Comparison of ENCODE assay signal across 8 mouse cellular contexts in the genomic region with DNA sequence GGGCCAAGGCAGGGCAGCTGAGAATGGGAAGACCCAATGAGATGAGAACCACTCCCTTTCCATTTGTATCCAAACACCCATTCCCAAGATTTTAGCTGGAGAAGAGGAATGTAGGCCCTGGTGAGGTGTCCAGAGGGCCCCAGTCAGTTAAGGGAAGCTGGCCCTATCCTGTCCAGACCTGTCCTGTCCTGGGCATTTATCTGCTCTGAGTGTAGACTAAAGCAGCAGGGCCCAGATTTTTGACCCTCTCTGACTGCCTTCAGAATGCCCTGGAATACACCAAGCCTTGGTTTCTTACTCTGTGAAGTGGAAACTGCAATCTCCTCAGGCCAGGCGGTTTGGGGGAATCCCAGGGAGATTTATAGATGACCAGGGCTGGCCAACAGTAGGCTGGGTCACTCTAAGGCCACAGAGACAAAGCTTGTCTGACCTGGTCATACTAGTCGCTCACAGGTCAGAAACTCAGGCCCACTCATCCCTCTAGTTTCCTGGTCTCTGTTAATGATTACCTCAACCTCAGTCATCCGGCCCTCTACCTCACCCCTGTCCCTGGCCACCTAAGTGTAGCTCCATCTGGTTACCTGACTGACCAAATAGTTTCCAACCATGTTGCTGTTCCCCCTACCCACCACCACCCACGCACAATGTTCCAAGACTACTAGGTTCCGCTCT. TPM values are rescaled to one million over a fixed set of nuclear protein-coding genes. Genes with fewer than 3 reads are reported as not detected.
A peak's percentile ranks its signal among the peaks of the same experiment; 100 is the strongest.
DNase-seq lines count a peak whose midpoint lies in the region; ATAC-seq and TF ChIP-seq lines count a peak whose summit lies in the region.

No protein-coding gene starts in this region.

- peak overlapping the region; percentile 85 for H3K4me3 ChIP-seq in brown adipose tissue, adult 24 weeks (ENCODE audit: insufficient read depth, low read depth, low read length)
- peak overlapping the region; percentile 88 for H3K4me3 ChIP-seq in hindbrain, postnatal 0 days (ENCODE audit: low read length)
- H3K4me3 ChIP-seq in liver, embryonic 15.5 days (replicated peaks): peak overlapping the region; percentile 96

- no peak for TF ChIP-seq CTCF in hindbrain, postnatal 0 days (IDR thresholded peaks at IDR 0.05; ENCODE audit: low read depth)

- no peaks in the 10 kb centered on the region for H3K27me3 ChIP-seq in hindbrain, postnatal 0 days (ENCODE audit: insufficient read depth, low read length)
- H3K27me3 ChIP-seq in liver, embryonic 15.5 days: no peaks in the 10 kb centered on the region

- H3K9me3 ChIP-seq in hindbrain, postnatal 0 days (ENCODE audit: low read length): no peaks in the 10 kb centered on the region
- no peaks in the 10 kb centered on the region for H3K9me3 ChIP-seq in liver, embryonic 15.5 days (replicated peaks)

- H3K9ac ChIP-seq in hindbrain, postnatal 0 days (replicated peaks; ENCODE audit: low read length): peak overlapping the region; percentile 79; the same call in 1 of the 2 replicates
- H3K9ac ChIP-seq in liver, embryonic 15.5 days: peak overlapping the region; percentile 86

- ATAC-seq in cerebellum, adult (ENCODE audit: insufficient number of reproducible peaks, low FRiP score, low TSS enrichment): 0 out of 2 replicates have a peak, but pooled peaks have one; percentile 8
- ATAC-seq in hindbrain, postnatal 0 days: peak; percentile 28
- ATAC-seq in liver, embryonic 15.5 days (ENCODE audit: insufficient read depth): peak; percentile 3
- no peak for ATAC-seq in CD4-positive, CD25-positive, alpha-beta regulatory T cell, adult 4 months

- no peak for DNase-seq in cerebellum, adult 9-11 months
- DNase-seq in hindbrain, postnatal 0 days (ENCODE audit: low spot score): no peak
- DNase-seq in T-cell, adult 2 months (ENCODE audit: low spot score): no peak
- no peak for DNase-seq in retina, postnatal 1 day

- peak overlapping the region; percentile 87 for H3K4me2 ChIP-seq in hindbrain, postnatal 0 days (ENCODE audit: low read depth, low read length)
- peak overlapping the region; percentile 88 for H3K4me2 ChIP-seq in liver, embryonic 15.5 days

- H3K36me3 ChIP-seq in hindbrain, postnatal 0 days (ENCODE audit: insufficient read depth, low read length): no peaks in the 10 kb centered on the region
- H3K36me3 ChIP-seq in liver, embryonic 15.5 days (replicated peaks): no peaks in the 10 kb centered on the region

- 0 out of 2 replicates have a peak, but pooled peaks cover 2% of the 10 kb centered on the region for H3K4me1 ChIP-seq in brown adipose tissue, adult 24 weeks (ENCODE audit: control insufficient read depth, insufficient read depth, insufficient read length, low read length)
- peaks cover 14% of the 10 kb centered on the region for H3K4me1 ChIP-seq in hindbrain, postnatal 0 days (ENCODE audit: insufficient read depth, low read length)
- peaks cover 59% of the 10 kb centered on the region for H3K4me1 ChIP-seq in liver, embryonic 15.5 days (replicated peaks)

- peak overlapping the region; percentile 46 for H3K27ac ChIP-seq in brown adipose tissue, adult 24 weeks (replicated peaks; ENCODE audit: low read depth, low read length)
- peak overlapping the region; percentile 58; the same call in 1 of the 2 replicates for H3K27ac ChIP-seq in hindbrain, postnatal 0 days
- H3K27ac ChIP-seq in liver, embryonic 15.5 days (replicated peaks): peak overlapping the region; percentile 97

- WGBS in hindbrain, postnatal 0 days: 94% methylated on average over 5 of the region's 5 CpGs
- WGBS in liver, embryonic 15.5 days (ENCODE audit: insufficient replicate concordance): 75% methylated on average over 5 of the region's 5 CpGs

RNA-seq across cellular contexts. Expression of a gene that starts 0.6 kb away (rescaled TPM):
- 1.5 and 1.8 TPM in 2 replicates for polyA plus RNA-seq in brown adipose tissue, adult 24 weeks (2012; ENCODE audit: insufficient read depth, insufficient read length, missing spikeins)
- total RNA-seq in hindbrain, postnatal 0 days (2014; rRNA removed): 48.5 and 59.0 TPM in 2 replicates
- polyA plus RNA-seq in hindbrain, postnatal 0 days (2015; fragmentation: Nextera tagmentation; extraction: Ambion mirVana): 20.2 and 23.0 TPM in 2 replicates
- polyA plus RNA-seq in liver, embryonic 15.5 days (2015; fragmentation: Nextera tagmentation; extraction: Ambion mirVana): 14.3 and 15.5 TPM in 2 replicates
- 1 to 10 TPM in 1 of 2 experiments, under 1 TPM in 1; 0.90 to 1.5 TPM for polyA plus RNA-seq in CD4-positive, CD25-positive, alpha-beta regulatory T cell, adult 4 months (2017; shearing (Covaris generic))

RNA-seq across cellular contexts. Expression of a gene that starts 20.6 kb away (rescaled TPM):
- not detected in 2 replicates for polyA plus RNA-seq in brown adipose tissue, adult 24 weeks (2012; ENCODE audit: insufficient read depth, insufficient read length, missing spikeins)
- total RNA-seq in hindbrain, postnatal 0 days (2014; rRNA removed): 1.2 and 1.5 TPM in 2 replicates
- polyA plus RNA-seq in hindbrain, postnatal 0 days (2015; fragmentation: Nextera tagmentation; extraction: Ambion mirVana): 0.76 and 1.2 TPM in 2 replicates
- polyA plus RNA-seq in liver, embryonic 15.5 days (2015; fragmentation: Nextera tagmentation; extraction: Ambion mirVana): 0.08 TPM in 1 of 2 replicates, not detected in the other
- polyA plus RNA-seq in CD4-positive, CD25-positive, alpha-beta regulatory T cell, adult 4 months (2017; shearing (Covaris generic)): not detected

RNA-seq across cellular contexts. Expression of a gene that starts 33.4 kb away (rescaled TPM):
- not detected in 2 replicates for polyA plus RNA-seq in brown adipose tissue, adult 24 weeks (2012; ENCODE audit: insufficient read depth, insufficient read length, missing spikeins)
- 0.07 and 0.47 TPM in 2 replicates for total RNA-seq in hindbrain, postnatal 0 days (2014; rRNA removed)
- polyA plus RNA-seq in hindbrain, postnatal 0 days (2015; fragmentation: Nextera tagmentation; extraction: Ambion mirVana): 0.48 and 0.49 TPM in 2 replicates
- polyA plus RNA-seq in liver, embryonic 15.5 days (2015; fragmentation: Nextera tagmentation; extraction: Ambion mirVana): 0.54 and 0.78 TPM in 2 replicates
- polyA plus RNA-seq in CD4-positive, CD25-positive, alpha-beta regulatory T cell, adult 4 months (2017; shearing (Covaris generic)): not detected

RNA-seq across cellular contexts. Expression of a gene that starts 59.4 kb away (rescaled TPM):
- 3.3 and 4.5 TPM in 2 replicates for polyA plus RNA-seq in brown adipose tissue, adult 24 weeks (2012; ENCODE audit: insufficient read depth, insufficient read length, missing spikeins)
- total RNA-seq in hindbrain, postnatal 0 days (2014; rRNA removed): 42.1 and 50.8 TPM in 2 replicates
- 10.7 and 11.9 TPM in 2 replicates for polyA plus RNA-seq in hindbrain, postnatal 0 days (2015; fragmentation: Nextera tagmentation; extraction: Ambion mirVana)
- 8.8 and 9.8 TPM in 2 replicates for polyA plus RNA-seq in liver, embryonic 15.5 days (2015; fragmentation: Nextera tagmentation; extraction: Ambion mirVana)
- polyA plus RNA-seq in CD4-positive, CD25-positive, alpha-beta regulatory T cell, adult 4 months (2017; shearing (Covaris generic)): 1 to 10 TPM; 1.0 to 3.1 TPM

Comparison
In these comparisons a context has a peak if more than half of its experiments do, and no peak if none do; other contexts are left out.
1. H3K27ac ChIP-seq: peak in every context shown above with its lines; median percentile 97 in liver, embryonic 15.5 days; 58 in hindbrain, postnatal 0 days; 46 in brown adipose tissue, adult 24 weeks.